Mouse (Mus musculus): ENCODE measurements around the gene Mtpn.

The Mtpn gene

DNA sequence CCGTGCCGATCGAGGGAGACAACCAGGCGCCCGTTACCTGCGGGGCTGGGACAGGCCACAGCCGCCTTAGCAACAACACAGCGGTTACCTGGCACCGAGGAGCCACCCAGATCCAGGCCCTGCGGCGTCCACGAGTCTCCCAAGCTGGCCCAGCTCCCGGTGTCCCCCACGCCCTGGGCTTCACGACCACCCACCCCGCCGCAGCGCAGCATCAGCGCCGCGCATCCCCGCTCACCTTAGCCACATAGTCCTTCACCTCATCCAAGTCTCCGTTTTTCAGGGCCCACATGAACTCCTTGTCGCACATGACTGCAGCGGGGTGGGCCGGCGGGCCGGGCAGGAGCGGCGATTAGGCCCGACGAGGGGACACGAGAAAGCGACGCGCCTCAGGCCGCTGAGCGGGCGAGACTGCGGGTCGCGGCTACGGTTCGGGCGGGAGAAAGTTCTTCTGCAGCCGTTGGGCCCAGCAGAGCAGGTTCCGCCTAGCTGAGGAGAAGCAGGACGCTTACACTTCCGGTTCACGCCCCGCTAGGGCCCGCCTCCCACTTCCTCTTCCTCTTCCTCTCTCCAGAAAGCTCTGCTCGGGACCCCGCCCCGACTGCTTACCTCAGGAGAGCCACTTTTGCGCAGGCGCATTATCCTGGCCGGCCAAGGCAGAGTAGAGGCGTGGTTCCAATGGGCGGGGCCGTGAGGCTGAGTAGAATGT lies at the start of gene Mtpn:
Mtpn (minus strand) TSS at position 585 of the 706 bp plus-strand sequence.
- peak; percentile 99 for DNase-seq (ENCODE audit: inconsistent ontology term)

DNA sequence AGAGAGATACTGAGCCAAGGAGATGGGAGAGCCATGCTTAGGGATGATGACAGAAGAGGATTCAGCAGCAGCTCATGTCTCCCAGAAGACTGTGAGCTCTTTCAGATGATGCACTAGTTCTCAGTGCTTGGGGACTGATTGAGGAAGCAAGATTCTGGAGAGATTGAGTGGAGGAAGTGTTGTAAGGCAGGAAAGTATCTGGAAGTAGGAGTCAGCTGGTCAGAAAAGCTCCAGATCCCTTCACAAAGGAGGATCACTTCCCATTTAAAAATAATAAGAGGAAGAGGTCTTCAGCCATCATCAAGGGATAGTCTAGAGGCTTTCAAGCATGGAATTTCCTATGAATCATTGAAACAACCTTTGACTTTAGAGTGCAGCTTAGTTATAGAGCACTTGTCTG lies 29.0 kb upstream of the Mtpn start:
- DNase-seq (ENCODE audit: inconsistent ontology term): no peak

DNA sequence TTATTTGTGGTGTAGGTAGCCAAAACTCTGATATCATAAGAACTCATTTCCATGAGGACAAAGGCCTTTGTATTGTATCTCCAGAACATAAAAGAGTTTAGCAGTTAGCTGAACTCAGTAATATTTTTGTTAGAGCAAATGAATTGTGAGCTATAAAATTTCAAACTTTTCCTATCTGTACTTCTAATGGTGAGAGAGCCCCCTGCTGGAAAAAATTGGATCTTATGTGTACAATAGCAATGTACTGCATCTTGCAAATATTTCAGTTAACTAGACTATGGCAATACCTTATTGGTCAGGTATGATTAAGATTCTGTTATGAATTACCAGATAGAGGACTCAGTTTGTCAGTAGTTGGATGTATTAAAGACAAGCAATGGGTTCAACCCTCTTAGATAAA lies 28.1 kb upstream of the Mtpn start:
- peak; percentile 67 for DNase-seq (ENCODE audit: inconsistent ontology term)

DNA sequence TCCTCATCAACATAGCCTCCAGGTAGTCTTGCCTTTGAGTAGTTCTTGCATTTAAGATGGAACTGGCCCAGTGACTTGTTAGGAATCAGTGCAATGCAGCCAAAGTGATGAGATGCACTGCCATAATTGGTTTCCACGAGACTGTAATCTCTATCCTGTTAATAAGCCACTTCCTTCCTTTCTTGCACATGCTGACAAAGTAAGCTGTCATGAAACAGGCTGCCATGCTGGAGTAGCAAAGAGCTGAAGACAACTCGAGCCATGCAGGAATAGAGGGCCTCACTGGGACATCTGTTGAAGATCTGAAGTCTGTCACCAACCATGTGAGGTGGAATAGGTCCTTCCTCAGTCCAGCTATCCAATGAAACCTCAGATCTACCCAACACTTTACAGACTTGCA lies 20.3 kb upstream of the Mtpn start:
- no peak for DNase-seq (ENCODE audit: inconsistent ontology term)

DNA sequence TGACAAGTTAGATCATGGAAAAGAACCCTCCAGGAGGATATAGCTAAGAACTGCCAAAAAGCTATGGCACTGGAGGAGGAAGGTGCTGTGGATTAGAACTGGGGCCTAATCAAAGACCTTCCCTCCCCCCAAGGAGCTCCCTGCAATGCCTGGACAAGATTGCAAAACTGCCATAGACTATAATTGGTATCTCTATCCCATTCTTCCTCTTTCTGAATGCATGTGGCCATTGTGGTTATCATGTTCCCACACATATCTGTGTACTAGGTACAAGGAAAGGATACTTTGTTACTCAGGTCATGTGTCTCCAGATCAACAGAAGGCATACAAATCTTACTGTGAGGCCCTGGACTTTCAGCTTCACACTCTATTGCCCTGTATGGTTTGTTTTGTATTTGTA lies 4.7 kb upstream of the Mtpn start:
- no peak for DNase-seq (ENCODE audit: inconsistent ontology term)

DNA sequence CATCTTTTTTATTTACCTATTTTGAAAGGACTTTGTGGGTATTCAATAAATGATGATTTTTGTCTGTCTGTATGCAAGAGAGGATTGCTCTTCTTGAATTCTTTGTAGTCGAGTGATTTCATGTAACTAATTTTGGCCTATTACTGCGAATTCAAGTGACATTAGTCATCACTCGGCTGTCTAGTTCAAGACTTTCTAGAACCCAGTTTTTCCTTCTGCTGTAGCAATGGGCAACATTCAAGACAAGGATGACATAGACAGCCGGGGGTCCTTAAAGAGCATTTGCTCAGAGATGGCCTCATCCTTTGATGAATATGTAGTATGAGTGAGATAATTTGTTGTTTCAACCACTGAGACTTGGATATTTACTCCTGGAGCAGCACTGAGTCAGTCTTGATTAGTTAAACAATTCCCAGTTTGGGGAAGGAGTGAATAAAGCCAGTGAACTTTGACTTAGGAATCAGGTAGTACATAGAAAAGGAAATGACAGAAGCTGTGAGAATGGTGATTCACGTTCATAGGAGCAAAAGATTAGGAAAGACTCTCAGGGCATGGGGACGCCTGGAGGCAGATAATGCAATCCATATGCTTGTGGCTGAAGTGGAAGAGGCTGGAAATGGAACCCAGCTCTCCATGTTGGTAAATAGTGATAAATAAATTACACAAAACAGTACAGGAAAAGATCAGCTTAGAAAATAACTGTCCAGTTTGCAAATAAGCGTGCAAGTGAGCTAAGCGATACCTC lies 3.1 kb upstream of the Mtpn start:
- DNase-seq (ENCODE audit: inconsistent ontology term): peak; percentile 83

DNA sequence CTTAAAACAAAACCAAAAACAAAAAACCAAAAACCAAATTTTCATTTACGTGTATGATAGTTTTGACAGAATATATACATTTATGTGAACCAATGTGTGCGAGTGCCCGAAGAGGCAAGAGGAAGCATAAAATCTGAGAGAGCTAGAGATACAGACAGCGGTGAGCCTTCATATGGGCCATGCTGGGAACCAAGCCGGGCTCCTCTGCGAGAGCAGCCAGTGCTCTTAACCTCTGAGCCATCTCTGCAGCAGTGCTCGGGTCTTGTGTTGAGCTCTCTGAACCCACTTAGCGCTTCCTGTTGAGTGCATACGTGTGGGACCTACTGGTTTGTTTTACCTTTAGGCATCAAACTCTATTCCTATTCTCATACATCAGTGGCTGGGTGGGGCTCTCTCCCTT lies 689 bp upstream of the Mtpn start:
- DNase-seq (ENCODE audit: inconsistent ontology term): no peak

DNA sequence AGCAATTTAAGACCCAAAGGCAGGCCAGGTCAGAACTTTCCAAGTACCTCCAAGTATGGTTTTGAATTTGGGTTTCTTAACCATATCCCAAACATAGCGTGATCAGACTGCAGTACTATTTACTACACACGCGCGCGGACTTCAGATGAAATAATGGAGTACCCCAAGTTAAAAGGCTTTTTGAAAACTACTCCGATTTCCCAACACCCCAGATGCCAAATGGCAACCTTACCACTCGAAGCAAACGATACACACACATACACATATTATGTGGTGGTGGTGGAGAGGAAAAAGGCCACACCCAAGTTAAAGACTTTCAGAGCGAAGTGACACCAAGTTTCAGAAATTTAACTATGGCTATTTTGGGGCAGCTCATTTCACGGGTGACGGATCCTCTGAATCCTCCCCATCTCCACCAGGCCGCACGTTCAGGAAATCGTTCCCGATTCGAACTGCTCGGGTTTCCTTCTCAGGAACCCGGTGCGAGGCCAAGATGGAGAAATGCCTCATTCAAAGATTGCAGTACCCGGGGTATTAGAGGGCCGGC lies 858 bp downstream of the Mtpn start:
- DNase-seq (ENCODE audit: inconsistent ontology term): peak; percentile 27

DNA sequence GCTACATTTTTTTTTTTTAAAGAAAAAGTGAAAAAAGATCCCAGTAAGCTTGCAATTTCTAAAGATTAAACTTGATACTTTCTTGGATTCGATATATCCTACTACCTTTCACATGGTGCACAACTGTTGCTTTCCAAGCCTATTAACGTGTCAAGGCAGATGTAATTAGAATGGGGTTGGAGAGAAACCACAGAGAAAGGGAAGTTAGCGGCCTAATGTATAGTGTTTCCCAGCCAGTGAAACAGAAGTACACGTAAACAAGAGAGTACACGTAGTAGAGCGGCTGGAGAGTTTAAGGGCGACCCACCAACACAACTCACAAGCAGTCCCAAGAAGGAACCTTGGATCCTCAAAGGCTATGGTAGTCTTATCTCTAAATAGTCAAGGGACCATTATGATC lies 3.7 kb downstream of the Mtpn start:
- DNase-seq (ENCODE audit: inconsistent ontology term): no peak

DNA sequence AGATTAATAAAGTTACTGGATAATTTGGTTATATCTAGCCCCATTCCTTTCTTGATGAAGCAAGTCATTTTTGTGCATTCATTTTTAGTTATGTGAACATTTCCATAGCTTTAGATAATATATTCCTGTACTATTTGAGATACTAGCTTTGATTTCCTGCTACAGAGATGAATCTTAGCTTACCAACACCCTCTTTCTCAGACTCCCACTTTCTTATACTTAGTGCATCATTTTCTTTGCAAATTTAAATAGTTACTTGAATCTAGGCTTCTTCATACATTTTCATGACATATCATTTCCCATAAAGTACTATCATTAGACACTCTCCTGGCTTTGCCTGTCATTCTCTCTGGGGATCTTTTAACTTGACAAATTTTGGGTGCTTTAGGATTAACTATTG lies 26.3 kb downstream of the Mtpn start:
- DNase-seq (ENCODE audit: inconsistent ontology term): no peak

DNA sequence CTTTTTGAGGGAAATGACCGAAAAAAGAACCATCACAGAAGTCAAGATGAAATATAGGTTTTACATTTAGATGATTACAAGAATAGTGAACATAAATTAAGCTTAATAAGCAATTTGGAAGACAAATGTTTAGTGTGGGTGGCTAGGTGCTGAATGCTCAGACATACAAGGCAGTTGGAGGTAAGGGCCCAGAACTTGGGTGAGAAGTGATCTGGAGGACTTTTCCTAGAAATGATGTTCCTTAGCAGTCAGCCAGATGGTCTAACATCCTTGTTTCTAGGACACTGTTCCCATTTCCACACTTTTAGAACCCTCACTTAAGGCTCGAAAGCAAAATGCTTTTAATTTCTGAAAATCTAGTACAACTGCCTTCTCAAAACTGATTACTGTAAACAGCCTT lies 34.9 kb downstream of the Mtpn start:
- no peak for DNase-seq (ENCODE audit: inconsistent ontology term)

DNA sequence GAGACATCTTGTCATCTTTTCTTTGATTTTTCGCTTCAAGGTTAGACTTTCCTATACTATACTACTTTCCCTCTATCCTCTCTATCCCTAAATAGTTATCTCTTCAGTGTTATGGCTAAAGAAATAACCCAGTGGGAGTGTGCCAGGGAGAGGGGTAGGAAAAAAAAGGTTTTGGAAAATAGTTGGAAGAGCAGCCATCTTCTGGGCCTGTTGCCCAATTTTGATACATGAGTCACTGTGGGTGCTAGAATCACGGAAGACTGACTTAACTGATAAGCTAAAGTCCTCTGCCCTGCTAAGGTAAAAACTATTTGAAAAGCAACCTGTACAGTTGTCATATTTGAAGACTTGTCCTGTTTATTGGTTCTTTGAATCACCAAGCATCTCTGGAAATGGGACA lies 36.8 kb downstream of the Mtpn start:
- peak; percentile 42 for DNase-seq (ENCODE audit: inconsistent ontology term)

DNA sequence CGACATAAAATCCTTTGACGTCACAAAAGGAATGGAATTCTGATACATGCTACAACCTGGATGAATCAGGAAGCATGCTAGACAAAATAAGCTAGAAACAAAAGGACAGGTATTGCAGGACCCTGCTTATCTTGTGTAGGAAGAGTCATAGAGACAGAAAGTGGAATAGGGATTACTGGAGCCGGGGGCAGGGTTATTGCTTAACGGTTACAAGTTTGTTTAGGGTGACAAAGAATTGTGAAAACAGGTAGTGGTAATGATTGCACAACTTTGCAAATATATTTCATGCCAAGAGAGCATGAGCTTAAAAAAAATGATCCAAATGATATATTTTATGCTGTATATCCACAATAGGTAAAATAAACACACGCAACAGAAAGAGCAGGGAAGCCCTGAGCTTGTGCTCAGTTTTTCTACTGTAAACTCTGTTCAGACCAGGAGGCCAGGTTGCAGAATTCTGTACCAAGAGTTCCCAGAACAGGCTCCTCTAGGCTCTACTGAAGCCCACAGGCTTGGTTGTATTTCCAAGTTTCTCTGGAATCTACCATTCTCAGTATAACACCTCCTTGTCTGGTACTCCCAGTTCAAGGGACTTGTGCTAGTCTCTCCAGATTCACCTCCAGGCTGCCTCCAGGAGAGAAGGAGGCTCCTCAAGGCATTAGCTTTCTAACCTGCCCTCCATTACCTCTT lies 39.6 kb downstream of the Mtpn start:
- no peak for DNase-seq (ENCODE audit: inconsistent ontology term)

DNA sequence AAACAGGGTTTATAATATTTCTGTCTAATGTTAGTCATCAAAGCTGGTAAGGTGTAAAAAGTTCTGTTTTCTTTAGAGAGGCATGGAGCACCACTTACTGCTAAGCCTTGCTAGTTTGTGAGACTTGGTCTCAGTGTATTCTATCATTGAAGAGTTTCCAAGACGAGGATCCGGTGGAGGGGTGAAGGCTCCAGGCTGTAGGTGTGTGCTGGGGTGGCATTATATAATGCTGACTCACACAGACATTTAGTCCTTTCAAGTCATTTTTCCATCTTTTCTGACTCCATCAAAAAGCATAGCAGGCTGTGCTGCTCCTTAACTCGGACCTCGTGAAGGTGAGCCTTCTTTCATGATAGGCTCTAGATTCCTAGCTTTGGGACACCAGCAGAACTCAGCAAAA lies 42.3 kb downstream of the Mtpn start:
- no peak for DNase-seq (ENCODE audit: inconsistent ontology term)

DNA sequence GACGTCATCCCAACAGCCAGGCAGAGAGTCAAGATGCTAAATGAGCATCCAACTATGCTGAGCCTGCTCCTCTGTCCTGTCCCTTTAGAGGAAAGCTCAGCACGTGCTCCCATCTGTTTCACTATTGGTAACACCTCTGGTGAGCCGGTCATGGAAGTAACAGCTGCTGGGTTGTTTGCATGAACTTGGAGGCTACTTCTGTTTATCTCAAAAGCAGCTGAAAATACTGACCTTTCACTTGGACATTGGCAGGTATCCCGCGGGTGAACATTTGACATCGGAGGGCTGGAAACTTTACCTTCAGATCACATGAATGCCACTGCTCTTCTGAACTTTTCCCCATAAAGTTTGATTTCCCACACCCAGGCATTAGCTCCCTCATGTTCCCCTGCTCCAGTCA lies 45.8 kb downstream of the Mtpn start:
- DNase-seq (ENCODE audit: inconsistent ontology term): no peak

DNA sequence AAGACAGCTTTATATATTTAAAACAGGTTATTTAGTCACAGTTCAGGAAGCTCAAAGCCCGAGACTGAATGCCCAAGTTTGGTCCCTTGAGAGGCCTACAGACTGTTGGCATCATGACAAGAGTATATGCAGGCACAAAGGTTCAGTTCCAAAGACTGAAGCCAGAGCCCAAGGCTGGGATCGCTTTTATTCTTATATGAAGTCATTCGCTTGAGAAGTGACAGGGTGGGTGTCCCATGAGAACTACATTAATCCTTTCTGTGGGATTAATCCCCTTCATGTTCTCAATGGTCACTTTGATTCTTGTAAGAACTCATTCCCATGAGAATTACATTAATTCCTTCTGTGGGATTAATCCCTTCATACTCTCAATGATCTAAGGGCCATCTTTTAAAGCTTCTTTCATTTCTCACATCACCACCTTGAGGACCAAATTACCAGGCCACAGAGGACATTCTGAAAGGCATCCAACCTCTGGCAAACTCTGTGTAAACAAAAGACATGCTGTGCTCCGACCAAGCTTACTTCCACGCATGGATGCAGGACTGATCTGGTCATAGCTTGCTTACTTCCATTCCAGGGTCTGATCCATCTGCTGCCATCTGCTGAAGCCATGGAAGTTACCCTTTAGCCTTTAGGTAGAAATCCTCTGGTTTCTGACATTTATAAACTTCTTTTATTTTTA lies 59.9 kb downstream of the Mtpn start:
- DNase-seq (ENCODE audit: inconsistent ontology term): no peak

DNA sequence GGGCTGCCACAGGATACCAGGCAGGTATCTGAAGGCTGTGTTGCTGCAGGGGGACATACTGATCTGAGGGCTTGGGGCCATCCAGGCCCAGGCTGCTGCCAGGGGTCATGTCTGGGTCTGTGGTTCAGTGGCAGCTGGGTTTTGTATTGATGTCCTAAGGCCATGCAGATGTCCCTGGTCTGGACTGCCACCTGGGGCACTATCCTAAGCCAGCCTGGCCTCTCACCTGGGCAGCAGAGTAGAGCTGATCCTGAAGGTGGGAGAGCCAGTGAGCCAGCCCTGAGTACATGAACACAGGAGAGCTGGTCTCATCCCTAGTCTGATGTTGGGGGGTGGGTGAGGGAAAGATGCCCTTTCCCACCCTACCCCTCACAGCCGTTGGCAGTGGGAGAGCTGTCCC lies 62.9 kb downstream of the Mtpn start:
- DNase-seq (ENCODE audit: inconsistent ontology term): no peak

DNA sequence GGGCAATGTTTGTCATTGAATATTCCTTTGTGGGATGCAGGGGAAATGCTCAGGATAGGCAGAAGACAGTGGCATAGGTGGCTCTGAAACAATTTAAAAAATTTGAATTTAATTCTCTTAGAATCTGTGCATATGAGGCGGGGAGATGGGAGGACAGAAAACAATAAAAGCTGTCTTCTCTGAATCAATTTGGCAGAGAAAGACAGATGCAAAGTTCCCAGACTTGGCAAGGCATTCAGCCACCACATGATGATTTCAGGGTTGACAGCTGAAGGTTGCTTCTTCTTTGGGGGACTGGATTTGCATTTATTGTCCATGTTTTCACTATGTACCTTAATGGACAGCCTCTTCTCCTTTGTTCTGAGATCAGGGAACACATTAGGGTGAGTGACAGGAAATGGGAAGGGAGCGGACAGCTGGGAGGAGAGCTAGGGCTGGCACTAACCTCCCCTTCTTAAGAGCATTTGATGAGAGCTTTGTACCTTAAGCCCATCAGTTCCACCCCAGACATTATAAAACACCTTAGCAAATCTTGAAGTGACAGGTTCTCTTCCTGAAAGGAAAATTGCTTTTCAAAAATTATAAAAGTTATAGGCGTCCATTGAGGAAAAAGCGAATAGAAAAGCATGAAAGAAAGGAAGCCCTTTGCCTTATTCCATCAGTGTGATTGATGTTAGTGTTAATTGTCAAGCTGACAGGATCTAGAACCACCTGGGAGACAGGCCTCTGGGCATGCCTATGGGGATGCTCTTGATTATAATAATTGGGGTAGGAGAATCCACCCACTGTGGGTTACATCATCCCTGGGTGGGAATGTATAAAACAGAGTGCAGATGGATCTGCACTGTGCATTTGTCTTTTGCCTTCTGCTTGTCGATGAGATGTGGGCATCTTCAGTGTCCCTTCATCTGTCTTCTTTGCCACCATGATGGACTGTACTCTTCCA lies 76.0 kb downstream of the Mtpn start:
- DNase-seq (ENCODE audit: inconsistent ontology term): peak; percentile 11

DNA sequence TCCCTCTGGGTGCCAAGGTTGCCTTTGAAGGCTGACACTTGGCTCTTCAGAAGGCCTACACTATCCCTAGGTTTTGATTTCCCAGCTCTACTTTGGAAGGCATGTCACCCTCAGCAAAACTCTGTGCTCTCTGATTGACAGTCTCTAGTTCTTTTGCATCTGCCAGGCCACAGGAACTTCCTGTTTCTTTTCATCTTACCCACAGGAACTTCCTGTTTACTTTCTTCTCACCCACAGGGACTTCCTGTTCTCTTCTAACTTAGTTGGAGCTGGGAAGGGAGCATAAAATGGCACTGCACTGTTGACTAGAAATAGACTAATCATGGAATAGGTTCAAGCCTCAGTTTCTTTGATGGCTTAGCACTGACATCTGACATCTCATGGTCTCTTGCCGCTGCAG lies 77.2 kb downstream of the Mtpn start:
- DNase-seq (ENCODE audit: inconsistent ontology term): no peak
